Mouse (Mus musculus) bone marrow macrophage, adult 2 months (primary cell): ENCODE data around the gene Rptor.
A peak's percentile ranks its signal among the peaks of the same experiment; 100 is the strongest.

Source experiments
- CTCF ChIP-seq: IDR thresholded peaks from 2 replicates; pipeline ENCODE4 v1.5.1; 2012; ENCODE audit warnings: low read depth, mild to moderate bottlenecking, low read length, moderate library complexity
- POLR2A ChIP-seq: IDR thresholded peaks from 2 replicates; pipeline ENCODE4 v1.6.1; 2012; ENCODE audit warnings: mild to moderate bottlenecking, low read depth, low read length, borderline replicate concordance

- TF ChIP-seq CTCF, result peak; percentile 83
- no peak for TF ChIP-seq POLR2A
These were observed 317.2 kb downstream of the Rptor start for GRCm38 (mm10) chr11:119919897-119920296.
